Mouse (Mus musculus) cerebellum, adult 18-20 months (tissue): ENCODE measurements around the gene Pth2.

ENCODE experiments used
- DNase-seq, 2 experiments: peaks; one replicate each; pipeline ENCODE4 v3.0.0; 2021

Pth2 gene

GRCm38 (mm10) chr7:45174567-45175280 is 6.1 kb upstream of the Pth2 start:
- DNase-seq: peak in 1 of 2 experiments; percentile 23

- DNase-seq: no peak
Observed at GRCm38 (mm10) chr7:45175398-45175797, 5.4 kb upstream of the Pth2 start.

GRCm38 (mm10) chr7:45175929-45176328 is 4.9 kb upstream of the Pth2 start:
- peak in 1 of 2 experiments; percentile 12 for DNase-seq

GRCm38 (mm10) chr7:45176356-45176755 is 4.4 kb upstream of the Pth2 start:
- DNase-seq: peak in 1 of 2 experiments; percentile 28

- peak in 1 of 2 experiments; percentile 7 for DNase-seq
Observed at GRCm38 (mm10) chr7:45178550-45178949, 2.2 kb upstream of the Pth2 start.

GRCm38 (mm10) chr7:45179469-45179868 is 1.3 kb upstream of the Pth2 start, which contains the start of gene Gfy:
TSS of gene Gfy (minus strand) at chr7:45179569.
- DNase-seq: no peak

GRCm38 (mm10) chr7:45181540-45181939 is 745 bp downstream of the Pth2 start:
- DNase-seq: no peak

GRCm38 (mm10) chr7:45182199-45182601 is 1.4 kb downstream of the Pth2 start:
- DNase-seq: peak; percentile 85 to 95

- no peak for DNase-seq
Observed at GRCm38 (mm10) chr7:45182606-45183005, 1.8 kb downstream of the Pth2 start.

GRCm38 (mm10) chr7:45183672-45184071 is 2.9 kb downstream of the Pth2 start:
- no peak for DNase-seq

GRCm38 (mm10) chr7:45185921-45186320 is 5.1 kb downstream of the Pth2 start:
- no peak for DNase-seq

GRCm38 (mm10) chr7:45189600-45189999 is 8.8 kb downstream of the Pth2 start:
- peak in 1 of 2 experiments; percentile 31 for DNase-seq

- DNase-seq: peak in 1 of 2 experiments; percentile 6
Observed at GRCm38 (mm10) chr7:45190186-45190585, 9.4 kb downstream of the Pth2 start.

GRCm38 (mm10) chr7:45191161-45191560 is 10.4 kb downstream of the Pth2 start:
- DNase-seq: no peak

- peak; percentile 79 to 85 for DNase-seq
Observed at GRCm38 (mm10) chr7:45191803-45192363, 11.1 kb downstream of the Pth2 start.

GRCm38 (mm10) chr7:45192585-45193310 is 12.0 kb downstream of the Pth2 start:
- DNase-seq: peak in 1 of 2 experiments; percentile 36

- peak; percentile 61 to 70 for DNase-seq
Observed at GRCm38 (mm10) chr7:45193406-45193805, 12.6 kb downstream of the Pth2 start.

- peak; percentile 65 to 72 for DNase-seq
Observed at GRCm38 (mm10) chr7:45193871-45194785, 13.3 kb downstream of the Pth2 start.

GRCm38 (mm10) chr7:45195341-45196175 is 14.8 kb downstream of the Pth2 start:
- peak; percentile 58 to 59 for DNase-seq

GRCm38 (mm10) chr7:45196176-45196535 is 15.4 kb downstream of the Pth2 start:
- peak in 1 of 2 experiments; percentile 22 for DNase-seq

GRCm38 (mm10) chr7:45196994-45197393 is 16.2 kb downstream of the Pth2 start:
- peak in 1 of 2 experiments; percentile 21 for DNase-seq

GRCm38 (mm10) chr7:45198435-45198834 is 17.6 kb downstream of the Pth2 start:
- DNase-seq: peak; percentile 90 to 93
